Mouse (Mus musculus): ENCODE measurements around the gene Brpf3.

GRCm38 (mm10) chr17:28863926-28864325 lies 63.0 kb downstream of the Brpf3 start:
- TF ChIP-seq ZC3H11A (IDR thresholded peaks at IDR 0.05; ENCODE audit: borderline replicate concordance, low read depth, low read length) (no peak), HCFC1 (IDR thresholded peaks at IDR 0.05; ENCODE audit: borderline replicate concordance, insufficient read depth, low read length) (no peak), ZNF384 (IDR thresholded peaks at IDR 0.05; ENCODE audit: low read depth, low read length) (no peak), MAFK (IDR thresholded peaks at IDR 0.05; ENCODE audit: insufficient read depth, low read depth, low read length) (no peak)

Measured in ES-E14 (cell line).